ENCODE assay signal across 16 mouse cellular contexts in genomic region chr4:155070199-155070598, GRCm38 (mm10). TPM values are rescaled to one million over a fixed set of nuclear protein-coding genes. Genes with fewer than 3 reads are reported as not detected.
"Had no signal": no experiment of that assay in that cellular context is flagged by ENCODE, and none has a peak within 500 bp of the region (broad histone marks: within the 10 kb centered on the region; RNA-seq: fewer than 3 reads in every experiment).

No protein-coding gene starts in this region.

- DNase-seq: layer of hippocampus, adult 9-11 months; liver; lung, adult 18-20 months; lung, postnatal 10 days; lung, postnatal 36 days; thymus, adult 18-20 months; thymus, postnatal 36 days had no signal

- H3K4me3 ChIP-seq: layer of hippocampus, adult 2 months; limb, embryonic 10.5 days; limb, embryonic 13.5 days; liver, embryonic 12.5 days; liver, embryonic 15.5 days; lung, embryonic 15.5 days; midbrain, embryonic 12.5 days; midbrain, embryonic 15.5 days had no signal

- H3K27ac ChIP-seq: layer of hippocampus, adult 2 months; limb, embryonic 10.5 days; limb, embryonic 13.5 days; liver, embryonic 12.5 days; liver, embryonic 15.5 days; lung, embryonic 15.5 days; midbrain, embryonic 12.5 days; midbrain, embryonic 15.5 days had no signal

- H3K27me3 ChIP-seq: limb, embryonic 13.5 days; liver, embryonic 12.5 days; liver, embryonic 15.5 days; lung, embryonic 15.5 days; midbrain, embryonic 12.5 days; midbrain, embryonic 15.5 days had no signal

RNA-seq across cellular contexts. Expression of gene Plch2, which starts 13.6 kb away (rescaled TPM):
- total RNA-seq: monocyte, adult 5-6 weeks had no signal
- polyA plus RNA-seq: liver, embryonic 15.5 days had no signal

RNA-seq across cellular contexts. Expression of gene Morn1, which starts 16.2 kb away (rescaled TPM):
- total RNA-seq: monocyte, adult 5-6 weeks had no signal
